Mouse (Mus musculus): ENCODE data around the gene Ppid. TPM values are rescaled to one million over a fixed set of nuclear protein-coding genes. Genes with fewer than 3 reads are reported as not detected.
A peak's percentile ranks its signal among the peaks of the same experiment; 100 is the strongest.

Ppid gene
- polyA plus RNA-seq, 1 experiment from 2014 or later, result 157 TPM

DNA sequence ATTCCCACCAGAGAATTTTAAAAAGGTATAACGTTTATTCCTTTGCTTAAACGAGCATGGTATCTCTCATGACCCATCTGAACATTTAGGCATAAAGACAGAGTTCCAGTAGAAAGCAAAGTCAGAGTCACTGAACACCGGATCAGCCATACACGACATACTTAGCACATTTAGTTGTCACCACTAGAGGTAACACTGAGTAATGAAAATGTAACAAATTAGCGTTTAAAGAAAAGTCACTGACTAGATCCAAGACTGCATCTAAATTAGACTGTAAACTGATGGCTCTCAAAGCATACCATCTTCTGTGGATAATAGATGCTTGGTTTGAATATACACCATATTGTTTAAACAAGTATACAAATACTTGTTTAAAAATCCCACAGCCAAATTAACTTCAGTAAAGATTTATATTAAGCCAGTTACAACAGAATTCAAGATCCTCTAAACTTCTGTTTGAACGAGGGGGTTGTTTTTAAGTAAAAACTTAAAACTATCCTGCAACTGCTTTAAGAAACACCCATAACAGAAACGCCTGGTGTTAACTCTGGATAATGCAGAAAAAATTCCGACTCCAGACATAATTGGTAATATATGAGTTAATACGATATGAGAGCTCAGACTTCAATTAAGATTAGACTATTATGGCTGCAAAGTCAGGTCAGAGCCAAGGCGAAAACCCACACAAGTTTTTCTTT lies 36.5 kb downstream of the Ppid start:
- WGBS, result 30% methylated on average over 10 of the region's 10 CpGs
- H3K9ac ChIP-seq (replicated peaks; ENCODE audit: low read length), result peak overlapping the region; percentile 56
- DNase-seq (peak; percentile 12), ATAC-seq (ENCODE audit: low FRiP score, low TSS enrichment) (no peak)
- peak overlapping the region; percentile 70 for H3K4me2 ChIP-seq (ENCODE audit: low read length)
- no peaks in the 10 kb centered on the region for H3K9me3 ChIP-seq (ENCODE audit: control insufficient read depth, low read length)
- 0 out of 2 replicates have a peak, but pooled peaks cover 4% of the 10 kb centered on the region for H3K4me1 ChIP-seq (ENCODE audit: control insufficient read depth, insufficient read depth, low read length)
- no peaks in the 10 kb centered on the region for H3K27me3 ChIP-seq (ENCODE audit: control insufficient read depth, insufficient read depth, low read length)
- peaks cover 10% of the 10 kb centered on the region; the same call in 1 of the 2 replicates for H3K36me3 ChIP-seq (ENCODE audit: control insufficient read depth, insufficient read depth, low read length)
- peak overlapping the region; percentile 69 for H3K4me3 ChIP-seq (replicated peaks; ENCODE audit: low read depth, low read length)
- no peak overlapping the region for H3K27ac ChIP-seq (replicated peaks; ENCODE audit: low read depth, low read length)

DNA sequence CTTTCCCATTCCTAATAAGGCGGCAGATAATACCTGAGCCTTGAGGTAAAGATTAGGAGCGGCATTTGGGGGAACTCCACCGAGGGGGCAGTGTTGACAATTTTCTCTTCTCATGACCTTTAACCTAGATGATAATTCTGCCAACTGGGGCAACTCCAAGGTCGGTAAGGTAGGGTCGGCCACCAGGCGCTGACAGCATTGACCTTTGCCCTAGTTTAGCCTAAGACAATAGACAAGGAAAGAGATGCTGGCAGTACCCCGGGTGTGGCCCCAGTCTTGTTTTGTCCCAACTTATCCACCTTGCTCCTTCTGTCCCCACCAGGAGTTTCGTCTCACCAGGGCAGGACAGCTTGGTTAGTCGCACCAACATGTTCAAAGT lies 37.0 kb downstream of the Ppid start:
- ATAC-seq (ENCODE audit: low FRiP score, low TSS enrichment) (no peak), DNase-seq (peak; percentile 43)
- H3K4me3 ChIP-seq (replicated peaks; ENCODE audit: low read depth, low read length), result peak overlapping the region; percentile 69
- H3K4me1 ChIP-seq (ENCODE audit: control insufficient read depth, insufficient read depth, low read length), result 0 out of 2 replicates have a peak, but pooled peaks cover 4% of the 10 kb centered on the region
- H3K9me3 ChIP-seq (ENCODE audit: control insufficient read depth, low read length), result no peaks in the 10 kb centered on the region
- no peaks in the 10 kb centered on the region for H3K27me3 ChIP-seq (ENCODE audit: control insufficient read depth, insufficient read depth, low read length)
- H3K4me2 ChIP-seq (ENCODE audit: low read length), result peak overlapping the region; percentile 70
- WGBS, result under 1% methylated on average over 9 of the region's 9 CpGs
- peak overlapping the region; percentile 74 for H3K27ac ChIP-seq (replicated peaks; ENCODE audit: low read depth, low read length)
- H3K9ac ChIP-seq (replicated peaks; ENCODE audit: low read length), result peak overlapping the region; percentile 56
- H3K36me3 ChIP-seq (ENCODE audit: control insufficient read depth, insufficient read depth, low read length), result peaks cover 13% of the 10 kb centered on the region; the same call in 1 of the 2 replicates

DNA sequence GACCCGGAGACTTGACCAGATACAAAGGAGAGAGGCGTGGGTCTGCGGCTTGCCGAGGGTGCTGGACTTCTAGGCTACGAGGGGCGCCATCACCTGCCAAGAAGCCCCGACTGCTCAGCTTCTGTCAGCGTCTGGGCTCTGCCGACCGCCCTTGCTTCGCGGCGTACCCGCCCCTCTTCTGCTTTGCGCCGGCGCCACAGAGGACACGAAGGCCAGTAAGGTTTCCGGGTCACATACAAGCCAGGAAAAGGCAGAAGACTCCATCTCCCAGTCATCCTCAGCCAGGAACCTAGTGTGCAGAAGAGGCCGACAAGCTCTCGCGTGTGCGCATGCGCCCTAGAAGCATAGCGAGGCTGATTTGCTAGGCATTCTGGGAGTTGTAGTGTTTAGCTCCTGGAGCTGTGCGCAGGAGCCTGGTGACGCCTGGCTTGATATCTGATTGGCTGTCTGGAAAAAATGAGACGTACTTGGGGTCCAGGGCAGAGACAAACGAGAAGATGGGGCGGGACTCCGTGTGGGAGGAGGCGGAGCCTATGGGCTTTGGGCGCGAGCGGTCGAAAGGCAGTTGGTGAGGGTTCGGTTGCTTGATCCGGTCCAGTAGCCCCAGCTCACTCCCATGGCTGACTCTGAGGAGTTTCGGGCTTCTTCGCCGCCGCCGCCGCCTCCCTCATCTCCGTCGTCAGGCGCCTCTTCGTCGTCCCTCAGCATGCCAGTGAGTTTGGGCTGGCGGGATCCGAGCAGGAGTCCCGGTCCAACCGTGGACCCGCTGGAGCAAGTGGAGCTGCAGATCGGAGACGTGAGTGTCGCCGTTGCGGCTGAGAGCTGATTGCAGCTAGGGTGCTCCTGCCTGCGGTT lies 37.6 kb downstream of the Ppid start, which contains the start of gene 4930579G24Rik:
Gene 4930579G24Rik, plus strand, starts transcription at position 519 of the 855 bp plus-strand sequence.
- Histone ChIP-seq H3K4me2 (ENCODE audit: low read length) (peak within 1 kb of the TSS; percentile 70), H3K27ac (replicated peaks; ENCODE audit: low read depth, low read length) (peak within 1 kb of the TSS; percentile 74), H3K4me3 (replicated peaks; ENCODE audit: low read depth, low read length) (peak within 1 kb of the TSS; percentile 69), H3K9ac (replicated peaks; ENCODE audit: low read length) (peak within 1 kb of the TSS; percentile 66), H3K4me1 (ENCODE audit: control insufficient read depth, insufficient read depth, low read length) (0 out of 2 replicates have a peak, but pooled peaks cover 4% of the 10 kb centered on the region), H3K36me3 (ENCODE audit: control insufficient read depth, insufficient read depth, low read length) (peaks cover 16% of the 10 kb centered on the region; the same call in 1 of the 2 replicates), H3K9me3 (ENCODE audit: control insufficient read depth, low read length) (no peaks in the 10 kb centered on the region), H3K27me3 (ENCODE audit: control insufficient read depth, insufficient read depth, low read length) (no peaks in the 10 kb centered on the region)
- under 1% methylated on average over 60 of the region's 60 CpGs for WGBS
- DNase-seq (peak; percentile 99), ATAC-seq (ENCODE audit: low FRiP score, low TSS enrichment) (peak; percentile 99)

GRCm38 (mm10) chr3:79629416-79629730 lies 38.2 kb downstream of the Ppid start, which contains the start of gene Etfdh:
Gene Etfdh, minus strand, starts transcription at chr3:79629500.
- Histone ChIP-seq H3K4me1 (ENCODE audit: control insufficient read depth, insufficient read depth, low read length) (0 out of 2 replicates have a peak, but pooled peaks cover 4% of the 10 kb centered on the region), H3K4me2 (ENCODE audit: low read length) (peak within 1 kb of the TSS; percentile 70), H3K4me3 (replicated peaks; ENCODE audit: low read depth, low read length) (peak within 1 kb of the TSS; percentile 69), H3K27me3 (ENCODE audit: control insufficient read depth, insufficient read depth, low read length) (no peaks in the 10 kb centered on the region), H3K9me3 (ENCODE audit: control insufficient read depth, low read length) (no peaks in the 10 kb centered on the region), H3K27ac (replicated peaks; ENCODE audit: low read depth, low read length) (peak within 1 kb of the TSS; percentile 74), H3K36me3 (ENCODE audit: control insufficient read depth, insufficient read depth, low read length) (peaks cover 16% of the 10 kb centered on the region; the same call in 1 of the 2 replicates), H3K9ac (replicated peaks; ENCODE audit: low read length) (peak within 1 kb of the TSS; percentile 66)
- DNase-seq (peak; percentile 74), ATAC-seq (ENCODE audit: low FRiP score, low TSS enrichment) (peak; percentile 43)
- WGBS, result under 1% methylated on average over 11 of the region's 11 CpGs

DNA sequence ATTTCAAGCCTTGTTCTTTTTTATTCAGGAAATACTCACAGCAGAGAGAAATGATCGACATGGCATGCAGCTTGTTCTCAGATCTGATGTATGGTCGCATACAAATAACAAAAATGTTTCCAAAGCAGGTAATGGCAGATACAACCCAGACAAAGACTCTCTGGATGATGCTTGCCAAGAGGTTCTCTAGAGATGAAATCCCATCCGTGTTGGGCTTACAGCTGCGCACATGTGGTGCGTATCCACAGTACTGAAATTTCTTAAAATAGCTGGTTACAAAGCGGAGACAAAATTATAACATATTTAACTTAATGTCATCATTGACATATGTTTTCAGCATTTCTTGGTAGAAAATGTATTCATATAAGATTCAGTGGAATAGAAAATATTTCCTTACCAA lies 61.0 kb downstream of the Ppid start:
- no peak overlapping the region for H3K27ac ChIP-seq (replicated peaks; ENCODE audit: low read depth, low read length)
- no peaks in the 10 kb centered on the region for H3K4me1 ChIP-seq (ENCODE audit: control insufficient read depth, insufficient read depth, low read length)
- WGBS, result 91% methylated on average over 6 of the region's 6 CpGs
- no peaks in the 10 kb centered on the region for H3K9me3 ChIP-seq (ENCODE audit: control insufficient read depth, low read length)
- no peaks in the 10 kb centered on the region for H3K27me3 ChIP-seq (ENCODE audit: control insufficient read depth, insufficient read depth, low read length)
- ATAC-seq (ENCODE audit: low FRiP score, low TSS enrichment) (no peak), DNase-seq (no peak)
- no peaks in the 10 kb centered on the region for H3K36me3 ChIP-seq (ENCODE audit: control insufficient read depth, insufficient read depth, low read length)
- no peak overlapping the region for H3K4me3 ChIP-seq (replicated peaks; ENCODE audit: low read depth, low read length)
- H3K4me2 ChIP-seq (ENCODE audit: low read length), result no peak overlapping the region
- no peak overlapping the region for H3K9ac ChIP-seq (replicated peaks; ENCODE audit: low read length)

Other genes starting within 250 kb of the Ppid start
- gene Fnip2, start 23.5 kb upstream of the Ppid start, polyA plus RNA-seq (2014; fragmentation: Nextera tagmentation; extraction: Ambion mirVana), result 7.7 and 8.0 TPM in 2 replicates
- gene 4930579G24Rik, start 37.7 kb downstream of the Ppid start, polyA plus RNA-seq (2014; fragmentation: Nextera tagmentation; extraction: Ambion mirVana), result 6.1 and 7.3 TPM in 2 replicates
- gene Etfdh, start 38.2 kb downstream of the Ppid start, polyA plus RNA-seq (2014; fragmentation: Nextera tagmentation; extraction: Ambion mirVana), result 35.8 and 44.7 TPM in 2 replicates
- gene Rxfp1, start 146.5 kb downstream of the Ppid start, polyA plus RNA-seq (2014; fragmentation: Nextera tagmentation; extraction: Ambion mirVana), result not detected in 2 replicates

Data from midbrain, embryonic 14.5 days (tissue).